Mouse (Mus musculus) hindbrain, embryonic 16.5 days (tissue): ENCODE results near the gene Pkig. TPM values are rescaled to one million over a fixed set of nuclear protein-coding genes. Genes with fewer than 3 reads are reported as not detected.
"Not testable (repeated sequence)": the region's sequence is repeated elsewhere in the genome, so short reads cannot be mapped to it uniquely, and the experiment has no call there.

Experiments
- ATAC-seq: fragments of 200-750 bp; cut with Nextera tagmentation; 2 replicates; pipeline ENCODE4 v1.8.0; 2017; ENCODE audit warnings: moderate TSS enrichment, moderate library complexity
- H3K27ac ChIP-seq: fragments of 300-500 bp; sonication (generic); 2 replicates; pipeline ENCODE4 v1.5.1; 2014; ENCODE audit warnings: low read depth, mild to moderate bottlenecking, control low read depth, low read length, moderate library complexity
- H3K27me3 ChIP-seq: fragments of 300-500 bp; sonication (generic); replicated peaks from 2 replicates; pipeline ENCODE4 v1.6.1; 2014; ENCODE audit warnings: low read length; ENCODE audit not compliant: control insufficient read depth, insufficient read depth
- H3K36me3 ChIP-seq: fragments of 300-500 bp; sonication (generic); 2 replicates; pipeline ENCODE4 v1.6.1; 2014; ENCODE audit warnings: mild to moderate bottlenecking, low read length, moderate library complexity, mixed read lengths; ENCODE audit not compliant: control insufficient read depth, insufficient read depth
- H3K4me1 ChIP-seq: fragments of 300-500 bp; sonication (generic); 2 replicates; pipeline ENCODE4 v1.6.1; 2014; ENCODE audit warnings: low read depth, low read length; ENCODE audit not compliant: control insufficient read depth, insufficient read depth
- H3K4me2 ChIP-seq: fragments of 300-500 bp; sonication (generic); 2 replicates; pipeline ENCODE4 v1.6.1; 2014; ENCODE audit warnings: mild to moderate bottlenecking, low read length, control low read depth, moderate library complexity
- H3K4me3 ChIP-seq: fragments of 300-500 bp; sonication (generic); 2 replicates; pipeline ENCODE4 v1.5.1; 2014; ENCODE audit warnings: mild to moderate bottlenecking, low read length, control low read depth, moderate library complexity
- H3K9ac ChIP-seq: fragments of 300-500 bp; sonication (generic); 2 replicates; pipeline ENCODE4 v1.6.1; 2014; ENCODE audit warnings: low read depth, mild to moderate bottlenecking, control low read depth, low read length, moderate library complexity
- H3K9me3 ChIP-seq: fragments of 300-500 bp; sonication (generic); 2 replicates; pipeline ENCODE4 v1.6.1; 2014; ENCODE audit warnings: mild to moderate bottlenecking, low read length, moderate library complexity; ENCODE audit not compliant: control insufficient read depth
- WGBS: fragments of 180-500 bp; shearing (Covaris S2); extraction: QIAGEN DNeasy Blood & Tissue Kit; methylation state at CpG from one replicate; pipeline ENCODE4 v1.1.7; 2014; 5-methylcytosine and 5-hydroxymethylcytosine counted together
- polyA plus RNA-seq: library from polyadenylated mRNA; unstranded; fragments of >200 nt; fragmentation: Nextera tagmentation; extraction: Ambion mirVana; gene quantifications from 2 replicates; pipeline ENCODE4 v1.2.1, GENCODE M21; 2015

Gene Pkig
- polyA plus RNA-seq, 1 experiment from 2014 or later: 127 TPM

DNA sequence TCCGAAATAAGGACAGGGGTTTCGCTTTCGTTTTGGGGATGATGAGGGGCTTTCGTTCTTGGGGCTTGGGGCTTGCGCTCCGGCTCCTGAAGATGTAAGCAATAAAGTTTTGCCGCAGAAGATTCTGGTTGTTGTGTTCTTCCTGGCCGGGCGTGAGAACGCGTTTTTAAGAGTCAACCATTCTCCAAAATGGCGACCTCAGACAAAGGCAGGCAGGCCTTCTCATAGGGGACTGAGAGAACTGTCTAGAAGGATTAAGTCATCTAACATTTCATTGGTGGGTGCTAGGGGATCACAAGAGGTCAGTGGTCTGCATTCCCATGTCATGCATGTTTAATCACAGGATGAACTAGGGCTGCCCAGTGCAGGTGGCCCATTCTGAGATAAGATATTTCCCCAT, 2.5 kb upstream of the Pkig start:
- H3K4me2 ChIP-seq, H3K36me3 ChIP-seq, H3K9me3 ChIP-seq, ATAC-seq, H3K4me3 ChIP-seq, H3K9ac ChIP-seq, H3K27me3 ChIP-seq, H3K27ac ChIP-seq, H3K4me1 ChIP-seq: not testable (repeated sequence)
- 94% methylated on average over 6 of the region's 12 CpGs for WGBS

DNA sequence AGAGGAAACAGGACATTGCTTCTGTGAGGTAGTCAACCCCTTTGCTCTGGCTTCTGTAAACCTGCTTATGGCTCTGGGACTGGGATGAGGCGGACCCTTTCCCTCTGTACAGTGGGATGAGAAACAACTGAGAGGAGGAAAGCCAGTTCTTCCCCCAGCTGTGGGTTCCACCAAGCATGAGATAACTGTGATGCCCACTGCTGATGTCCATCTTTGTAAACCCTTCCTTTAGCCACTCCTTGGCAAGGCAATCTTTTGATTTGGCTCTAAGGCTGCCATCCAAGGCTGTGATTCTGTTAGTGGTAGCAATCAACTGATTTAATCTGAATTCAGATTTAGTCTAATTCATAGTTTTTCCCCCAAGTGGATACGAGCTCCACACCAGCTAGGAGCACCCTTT, 700 bp upstream of the Pkig start:
- Histone ChIP-seq H3K9ac (no peak overlapping the region; the same call in 1 of the 2 replicates), H3K4me2 (no peak overlapping the region; the same call in 1 of the 2 replicates), H3K36me3 (no peaks in the 10 kb centered on the region), H3K27ac (no peak overlapping the region), H3K4me3 (no peak overlapping the region), H3K27me3 (no peaks in the 10 kb centered on the region), H3K9me3 (no peaks in the 10 kb centered on the region), H3K4me1 (peaks cover 11% of the 10 kb centered on the region)
- 87% methylated on average over 2 of the region's 2 CpGs for WGBS
- ATAC-seq: no peak

DNA sequence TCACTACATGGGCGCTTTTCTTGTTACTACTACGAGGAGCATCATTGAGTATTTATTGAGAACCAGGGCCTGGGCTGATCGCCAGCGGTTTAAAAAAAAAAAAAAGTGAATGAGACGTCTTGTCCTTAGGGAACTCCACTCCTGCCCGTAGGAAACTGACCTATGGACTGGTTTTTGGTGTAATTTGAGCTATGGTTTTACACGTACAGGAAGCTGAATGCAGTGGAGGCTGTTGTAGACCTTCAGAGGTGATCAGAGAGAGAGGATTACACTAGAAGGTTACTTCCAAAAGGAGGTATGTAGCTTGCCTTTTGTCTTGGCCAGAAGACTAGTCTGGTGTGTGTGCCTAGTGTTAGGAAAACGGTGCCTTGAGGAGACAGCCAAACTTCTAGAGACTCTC, 755 bp downstream of the Pkig start:
- peak overlapping the region; percentile 81 for H3K27ac ChIP-seq

DNA sequence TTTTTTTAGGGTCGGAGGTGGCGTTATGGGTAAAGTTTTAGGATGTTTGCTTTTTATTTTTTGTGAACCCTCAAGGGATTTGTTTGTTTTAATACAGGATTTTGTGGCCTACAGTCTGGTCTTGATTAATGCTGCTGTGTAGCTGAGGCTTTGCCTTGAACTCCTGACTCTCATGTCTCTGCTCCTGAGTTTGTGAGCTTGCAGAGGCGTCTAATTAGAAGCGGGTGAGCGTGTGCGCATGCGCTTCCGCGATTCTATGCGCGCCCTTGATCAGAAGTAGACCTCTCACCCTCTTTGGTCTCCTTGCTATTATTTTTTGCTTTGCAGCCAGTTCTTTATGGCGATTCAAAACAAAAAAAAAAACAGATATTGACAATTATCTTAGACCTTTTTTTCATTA, 1.2 kb downstream of the Pkig start:
- peak overlapping the region; percentile 81 for H3K4me3 ChIP-seq
- no peak overlapping the region for H3K27ac ChIP-seq
- no peaks in the 10 kb centered on the region for H3K27me3 ChIP-seq
- no peak overlapping the region for H3K9ac ChIP-seq
- H3K36me3 ChIP-seq: no peaks in the 10 kb centered on the region
- 80% methylated on average over 12 of the region's 12 CpGs for WGBS
- no peaks in the 10 kb centered on the region for H3K9me3 ChIP-seq
- no peak for ATAC-seq
- H3K4me2 ChIP-seq: peak overlapping the region; percentile 72
- peaks cover 11% of the 10 kb centered on the region for H3K4me1 ChIP-seq

More for the DNA sequence above, 755 bp downstream of the Pkig start:
- Histone ChIP-seq H3K36me3 (no peaks in the 10 kb centered on the region), H3K27me3 (no peaks in the 10 kb centered on the region), H3K4me1 (peaks cover 11% of the 10 kb centered on the region), H3K4me3 (peak overlapping the region; percentile 81), H3K9ac (peak overlapping the region; percentile 81), H3K4me2 (peak overlapping the region; percentile 72), H3K9me3 (no peaks in the 10 kb centered on the region)
- ATAC-seq: no peak
- WGBS: 2% methylated on average over 8 of the region's 8 CpGs

DNA sequence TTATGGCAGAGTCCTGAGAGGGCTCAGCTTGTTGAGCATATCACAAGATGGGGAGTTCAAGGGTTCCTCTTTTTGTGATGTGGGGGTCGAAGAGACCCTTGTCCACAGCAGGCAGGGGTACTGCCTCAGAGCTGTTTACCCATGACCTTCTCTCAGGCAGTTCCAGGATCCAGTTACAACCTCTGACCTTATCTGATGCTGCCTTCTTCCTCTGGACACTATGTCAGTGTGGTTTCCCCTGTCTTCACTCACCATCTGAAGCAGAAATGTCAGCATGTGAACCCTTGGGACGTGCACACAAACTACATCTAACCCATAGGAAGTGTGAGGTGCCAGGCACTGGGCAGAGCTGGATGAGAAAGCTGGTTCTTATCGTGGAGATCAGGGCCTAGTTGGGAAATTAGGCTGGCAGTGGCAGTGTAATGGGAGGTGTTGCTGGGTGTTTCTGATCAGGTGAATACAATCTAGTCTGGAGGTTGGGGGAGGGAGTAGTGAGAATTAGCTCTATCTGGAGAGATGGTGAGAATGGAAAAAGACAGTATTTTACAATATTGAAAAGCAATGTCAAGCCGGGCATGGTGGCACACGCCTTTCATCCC, 2.0 kb downstream of the Pkig start:
- Histone ChIP-seq H3K27ac (no peak overlapping the region), H3K36me3 (no peaks in the 10 kb centered on the region), H3K4me3 (no peak overlapping the region), H3K4me2 (no peak overlapping the region), H3K9ac (no peak overlapping the region), H3K27me3 (no peaks in the 10 kb centered on the region), H3K9me3 (no peaks in the 10 kb centered on the region), H3K4me1 (peaks cover 11% of the 10 kb centered on the region)
- WGBS: 84% methylated on average over 5 of the region's 5 CpGs
- ATAC-seq: no peak

DNA sequence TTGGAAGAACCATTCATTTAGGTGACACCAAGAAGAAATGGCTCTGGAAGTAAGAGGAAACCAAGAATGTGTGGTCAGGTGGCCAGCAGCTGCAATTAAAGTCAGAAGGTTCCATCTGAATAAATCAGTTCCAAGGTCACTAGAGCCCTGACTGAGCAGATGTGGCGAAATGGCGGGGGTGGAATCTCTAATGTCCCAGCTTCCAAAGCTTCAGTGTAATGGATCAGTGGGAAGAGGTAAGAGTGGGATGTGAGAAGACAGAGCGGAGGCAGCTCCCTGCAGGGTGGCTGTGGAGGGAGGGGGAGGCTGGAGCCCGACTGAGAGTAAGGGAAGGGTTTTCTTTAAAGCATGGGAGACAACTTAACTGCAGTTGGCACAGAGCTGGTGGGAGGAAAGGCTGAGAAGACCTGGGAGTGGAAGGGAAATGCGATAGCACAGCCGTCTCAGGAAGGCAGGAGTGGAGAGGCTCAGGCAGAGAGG, 3.2 kb downstream of the Pkig start:
- no peak for ATAC-seq

DNA sequence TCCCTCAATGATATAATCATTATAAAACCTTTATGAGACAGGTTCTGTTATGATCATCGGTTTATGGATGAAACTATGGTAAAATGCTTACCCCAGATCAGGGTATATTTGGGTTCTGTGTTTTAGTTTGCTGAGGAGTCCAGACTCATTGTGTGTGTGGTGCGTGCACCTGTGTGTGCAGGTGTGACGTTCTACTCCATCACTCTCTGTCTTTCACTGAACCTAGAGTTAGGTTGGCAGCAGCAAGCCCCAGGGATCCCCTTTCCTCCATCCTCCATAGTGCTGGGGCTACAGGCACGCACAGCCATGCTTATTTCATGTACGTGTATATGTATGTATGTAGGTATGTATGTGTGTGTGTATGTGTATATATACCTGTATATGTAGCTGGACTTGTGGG, 3.9 kb downstream of the Pkig start:
- no peak overlapping the region for H3K9ac ChIP-seq
- WGBS: 91% methylated on average over 5 of the region's 5 CpGs
- no peak for ATAC-seq

More for the DNA sequence above, 3.2 kb downstream of the Pkig start:
- H3K4me1 ChIP-seq: peaks cover 11% of the 10 kb centered on the region
- no peak overlapping the region for H3K4me2 ChIP-seq
- H3K9ac ChIP-seq: no peak overlapping the region
- H3K27me3 ChIP-seq: no peaks in the 10 kb centered on the region
- H3K27ac ChIP-seq: 0 out of 2 replicates have a peak overlapping the region, but pooled peaks have one; percentile 9
- WGBS: 51% methylated on average over 6 of the region's 6 CpGs
- no peaks in the 10 kb centered on the region for H3K9me3 ChIP-seq
- H3K4me3 ChIP-seq: no peak overlapping the region
- H3K36me3 ChIP-seq: no peaks in the 10 kb centered on the region

DNA sequence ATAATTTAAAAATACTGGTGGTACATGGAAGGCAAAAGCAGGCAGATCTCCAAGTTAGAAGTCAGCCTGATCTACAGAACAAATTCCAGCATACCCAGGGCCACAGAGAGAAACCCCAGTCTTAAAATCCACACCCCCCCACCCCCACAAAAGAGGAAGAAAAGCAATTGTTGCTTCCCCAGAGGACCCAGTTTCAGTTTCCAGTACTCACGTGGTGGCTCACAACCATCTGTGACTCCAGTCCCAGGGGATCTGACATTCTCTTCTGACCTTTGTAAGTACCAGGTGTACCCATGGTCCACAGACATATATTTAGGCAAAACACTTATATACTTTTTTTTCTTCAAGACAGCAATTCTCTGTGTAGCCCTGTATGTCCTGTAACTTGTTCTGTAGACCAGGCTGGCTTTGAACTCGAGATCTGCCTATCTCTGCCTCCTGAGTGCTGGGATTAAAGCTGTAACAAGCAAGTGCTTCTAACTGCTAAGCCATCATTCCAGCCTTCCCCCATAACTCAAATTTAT, 4.6 kb downstream of the Pkig start:
- Histone ChIP-seq H3K4me1 (peaks cover 11% of the 10 kb centered on the region), H3K9me3 (no peaks in the 10 kb centered on the region), H3K9ac (no peak overlapping the region), H3K4me3 (no peak overlapping the region), H3K36me3 (no peaks in the 10 kb centered on the region), H3K4me2 (no peak overlapping the region), H3K27me3 (no peaks in the 10 kb centered on the region), H3K27ac (no peak overlapping the region)
- no peak for ATAC-seq
- 73% methylated on average over 2 of the region's 2 CpGs for WGBS

More for the DNA sequence above, 3.9 kb downstream of the Pkig start:
- H3K4me2 ChIP-seq: no peak overlapping the region
- no peaks in the 10 kb centered on the region for H3K27me3 ChIP-seq
- no peaks in the 10 kb centered on the region for H3K9me3 ChIP-seq
- H3K36me3 ChIP-seq: no peaks in the 10 kb centered on the region
- no peak overlapping the region for H3K27ac ChIP-seq
- peaks cover 11% of the 10 kb centered on the region for H3K4me1 ChIP-seq
- no peak overlapping the region for H3K4me3 ChIP-seq

DNA sequence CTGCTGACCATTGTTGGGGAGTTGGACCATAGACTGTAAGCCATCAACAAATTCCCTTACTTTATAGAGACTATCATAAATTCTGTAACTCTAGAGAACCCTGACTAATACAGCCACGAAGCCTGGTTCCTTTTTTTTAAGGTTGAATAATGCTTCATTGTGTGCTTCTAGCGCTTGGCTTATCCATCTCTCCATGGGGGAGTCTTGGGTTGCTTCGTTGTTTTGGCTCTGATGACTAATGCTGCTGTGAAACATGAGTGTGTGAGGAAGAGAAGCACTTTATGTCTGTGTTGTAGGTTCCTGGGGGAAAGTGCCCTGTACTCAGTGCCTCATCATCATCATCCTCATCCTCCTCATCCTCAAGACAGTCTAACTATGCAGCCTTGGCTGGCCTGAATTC, 5.7 kb downstream of the Pkig start:
- no peak for ATAC-seq

More for the DNA sequence above, 5.7 kb downstream of the Pkig start:
- no peak overlapping the region for H3K4me3 ChIP-seq
- H3K9ac ChIP-seq: no peak overlapping the region
- 48% methylated on average over 3 of the region's 3 CpGs for WGBS
- H3K36me3 ChIP-seq: no peaks in the 10 kb centered on the region
- H3K9me3 ChIP-seq: no peaks in the 10 kb centered on the region
- H3K27ac ChIP-seq: no peak overlapping the region
- H3K4me1 ChIP-seq: peaks cover 10% of the 10 kb centered on the region
- no peak overlapping the region for H3K4me2 ChIP-seq
- no peaks in the 10 kb centered on the region for H3K27me3 ChIP-seq
